Mouse (Mus musculus) erythroblast, embryonic 14.5 days (primary cell): ENCODE data around the gene Atf7.

Experiments used
- GATA1 ChIP-seq: IDR thresholded peaks from 2 replicates; pipeline ENCODE4 v1.6.1; 2012; ENCODE audit warnings: low read length, inconsistent platforms, mixed read lengths
- TAL1 ChIP-seq: IDR thresholded peaks from 3 replicates; pipeline ENCODE4 v1.6.1; 2012; ENCODE audit warnings: low read length, inconsistent platforms, mixed read lengths

- TF ChIP-seq GATA1 (no peak), TAL1 (no peak)
Observed at GRCm38 (mm10) chr15:102527936-102528335, 97.3 kb downstream of the Atf7 start.
